Mouse (Mus musculus) liver, embryonic 15.5 days (tissue): ENCODE measurements around the gene Cd34. TPM values are rescaled to one million over a fixed set of nuclear protein-coding genes. Genes with fewer than 3 reads are reported as not detected.

Source experiments
- ATAC-seq: fragments of 200-750 bp; cut with Nextera tagmentation; 2 replicates; pipeline ENCODE4 v1.8.0; 2017; ENCODE audit warnings: moderate number of reproducible peaks, mild to moderate bottlenecking, moderate library complexity; ENCODE audit not compliant: insufficient read depth
- H3K27ac ChIP-seq: fragments of 300-500 bp; sonication (generic); replicated peaks from 2 replicates; pipeline ENCODE4 v1.5.1; 2015; ENCODE audit warnings: mild to moderate bottlenecking, inconsistent platforms
- H3K27me3 ChIP-seq: fragments of 300-500 bp; sonication (generic); 2 replicates; pipeline ENCODE4 v1.6.1; 2015; ENCODE audit warnings: mild to moderate bottlenecking, inconsistent platforms
- H3K36me3 ChIP-seq: fragments of 300-500 bp; sonication (generic); replicated peaks from 2 replicates; pipeline ENCODE4 v1.6.1; 2015; ENCODE audit warnings: moderate library complexity, mild to moderate bottlenecking, inconsistent platforms
- H3K4me1 ChIP-seq: fragments of 300-500 bp; sonication (generic); replicated peaks from 2 replicates; pipeline ENCODE4 v1.6.1; 2015; ENCODE audit warnings: inconsistent platforms
- H3K4me2 ChIP-seq: fragments of 300-500 bp; sonication (generic); 2 replicates; pipeline ENCODE4 v1.6.1; 2015; ENCODE audit warnings: moderate library complexity, mild to moderate bottlenecking, inconsistent platforms
- H3K4me3 ChIP-seq: fragments of 300-500 bp; sonication (generic); replicated peaks from 2 replicates; pipeline ENCODE4 v1.5.1; 2015; ENCODE audit warnings: mild to moderate bottlenecking, inconsistent platforms
- H3K9ac ChIP-seq: fragments of 300-500 bp; sonication (generic); 2 replicates; pipeline ENCODE4 v1.6.1; 2015; ENCODE audit warnings: moderate library complexity, mild to moderate bottlenecking, inconsistent platforms
- H3K9me3 ChIP-seq: fragments of 300-500 bp; sonication (generic); replicated peaks from 2 replicates; pipeline ENCODE4 v1.6.1; 2016; ENCODE audit warnings: inconsistent platforms
- WGBS: fragments of 180-500 bp; shearing (Covaris S2); methylation state at CpG from one replicate; pipeline ENCODE4 v1.1.7; 2015; ENCODE audit warnings: mixed read lengths; ENCODE audit not compliant: insufficient replicate concordance; 5-methylcytosine and 5-hydroxymethylcytosine counted together
- polyA plus RNA-seq: library from polyadenylated mRNA; unstranded; fragments of >200 nt; fragmentation: Nextera tagmentation; extraction: Ambion mirVana; gene quantifications from 2 replicates; pipeline ENCODE4 v1.2.1, GENCODE M21; 2015

Cd34 gene
- 9.3 and 10.4 TPM in 2 replicates for polyA plus RNA-seq

GRCm38 (mm10) chr1:194938715-194939114, at the start of gene Cd34:
Cd34 (plus strand) TSS chr1:194938819.
- Histone ChIP-seq H3K27ac (no peak within 1 kb of the TSS), H3K27me3 (peaks cover 22% of the 10 kb centered on the region), H3K9ac (no peak within 1 kb of the TSS), H3K9me3 (no peaks in the 10 kb centered on the region), H3K36me3 (no peaks in the 10 kb centered on the region), H3K4me1 (no peaks in the 10 kb centered on the region; the same call in 1 of the 2 replicates), H3K4me2 (peak within 1 kb of the TSS; percentile 45), H3K4me3 (peak within 1 kb of the TSS; percentile 43)
- WGBS, result under 1% methylated on average over 26 of the region's 26 CpGs
- peak; percentile 48 for ATAC-seq

- no peak overlapping the region for H3K4me2 ChIP-seq
- no peaks in the 10 kb centered on the region for H3K27me3 ChIP-seq
- ATAC-seq, result no peak
- H3K36me3 ChIP-seq, result no peaks in the 10 kb centered on the region
- no peak overlapping the region for H3K27ac ChIP-seq
- no peak overlapping the region for H3K4me3 ChIP-seq
- WGBS, result 14% methylated on average over 1 of the region's 1 CpGs
- H3K4me1 ChIP-seq, result no peaks in the 10 kb centered on the region
- H3K9me3 ChIP-seq, result no peaks in the 10 kb centered on the region
- no peak overlapping the region for H3K9ac ChIP-seq
Measured at GRCm38 (mm10) chr1:194894513-194894912, 44.1 kb upstream of the Cd34 start.

- no peaks in the 10 kb centered on the region for H3K36me3 ChIP-seq
- no peak overlapping the region for H3K4me2 ChIP-seq
- H3K27ac ChIP-seq, result no peak overlapping the region
- no peaks in the 10 kb centered on the region for H3K27me3 ChIP-seq
- no peaks in the 10 kb centered on the region for H3K9me3 ChIP-seq
- WGBS, result 62% methylated on average over 3 of the region's 3 CpGs
- H3K4me3 ChIP-seq, result no peak overlapping the region
- no peak overlapping the region for H3K9ac ChIP-seq
- no peak for ATAC-seq
- no peaks in the 10 kb centered on the region for H3K4me1 ChIP-seq
Measured at GRCm38 (mm10) chr1:194895287-194895686, 43.3 kb upstream of the Cd34 start.

GRCm38 (mm10) chr1:194901075-194901474, 37.5 kb upstream of the Cd34 start:
- Histone ChIP-seq H3K36me3 (no peaks in the 10 kb centered on the region), H3K4me3 (no peak overlapping the region), H3K4me2 (no peak overlapping the region), H3K4me1 (no peaks in the 10 kb centered on the region), H3K9ac (no peak overlapping the region), H3K9me3 (no peaks in the 10 kb centered on the region), H3K27me3 (no peaks in the 10 kb centered on the region), H3K27ac (no peak overlapping the region)
- ATAC-seq, result no peak

GRCm38 (mm10) chr1:194901826-194902225, 36.8 kb upstream of the Cd34 start:
- H3K4me2 ChIP-seq, result no peak overlapping the region
- ATAC-seq, result no peak
- no peak overlapping the region for H3K9ac ChIP-seq
- H3K27me3 ChIP-seq, result no peaks in the 10 kb centered on the region
- H3K27ac ChIP-seq, result no peak overlapping the region
- H3K4me1 ChIP-seq, result no peaks in the 10 kb centered on the region
- H3K9me3 ChIP-seq, result no peaks in the 10 kb centered on the region
- H3K36me3 ChIP-seq, result no peaks in the 10 kb centered on the region
- no peak overlapping the region for H3K4me3 ChIP-seq
- 25% methylated on average over 1 of the region's 1 CpGs for WGBS

- no peak overlapping the region for H3K27ac ChIP-seq
- H3K9ac ChIP-seq, result no peak overlapping the region
- ATAC-seq, result no peak
- H3K36me3 ChIP-seq, result no peaks in the 10 kb centered on the region
- H3K4me1 ChIP-seq, result no peaks in the 10 kb centered on the region
- no peak overlapping the region for H3K4me2 ChIP-seq
- no peaks in the 10 kb centered on the region for H3K27me3 ChIP-seq
- no peaks in the 10 kb centered on the region for H3K9me3 ChIP-seq
- no peak overlapping the region for H3K4me3 ChIP-seq
Measured at GRCm38 (mm10) chr1:194908956-194909355, 29.7 kb upstream of the Cd34 start.

- H3K9me3 ChIP-seq, result no peaks in the 10 kb centered on the region
- H3K27ac ChIP-seq, result no peak overlapping the region
- H3K4me3 ChIP-seq, result no peak overlapping the region
- no peaks in the 10 kb centered on the region for H3K36me3 ChIP-seq
- H3K4me1 ChIP-seq, result no peaks in the 10 kb centered on the region
- no peak overlapping the region for H3K9ac ChIP-seq
- WGBS, result 15% methylated on average over 1 of the region's 1 CpGs
- H3K27me3 ChIP-seq, result no peaks in the 10 kb centered on the region
- no peak overlapping the region for H3K4me2 ChIP-seq
- ATAC-seq, result no peak
Measured at GRCm38 (mm10) chr1:194925753-194926350, 12.8 kb upstream of the Cd34 start.

- no peaks in the 10 kb centered on the region for H3K27me3 ChIP-seq
- no peak overlapping the region for H3K4me3 ChIP-seq
- H3K9me3 ChIP-seq, result no peaks in the 10 kb centered on the region
- ATAC-seq, result peak; percentile 53
- no peak overlapping the region for H3K27ac ChIP-seq
- H3K36me3 ChIP-seq, result no peaks in the 10 kb centered on the region
- no peak overlapping the region for H3K4me2 ChIP-seq
- no peak overlapping the region for H3K9ac ChIP-seq
- H3K4me1 ChIP-seq, result no peaks in the 10 kb centered on the region
- 13% methylated on average over 3 of the region's 3 CpGs for WGBS
Measured at GRCm38 (mm10) chr1:194927887-194928286, 10.7 kb upstream of the Cd34 start.

- Histone ChIP-seq H3K4me1 (no peaks in the 10 kb centered on the region), H3K27me3 (no peaks in the 10 kb centered on the region), H3K4me2 (no peak overlapping the region), H3K27ac (no peak overlapping the region), H3K9ac (no peak overlapping the region), H3K4me3 (no peak overlapping the region), H3K36me3 (no peaks in the 10 kb centered on the region), H3K9me3 (no peaks in the 10 kb centered on the region)
- ATAC-seq, result no peak
- WGBS, result 38% methylated on average over 2 of the region's 2 CpGs
Measured at GRCm38 (mm10) chr1:194929275-194929971, 9.2 kb upstream of the Cd34 start.

- WGBS, result 60% methylated on average over 1 of the region's 1 CpGs
Measured at GRCm38 (mm10) chr1:194929972-194930355, 8.7 kb upstream of the Cd34 start.

GRCm38 (mm10) chr1:194930706-194931105, 7.9 kb upstream of the Cd34 start:
- ATAC-seq, result no peak
- Histone ChIP-seq H3K4me3 (no peak overlapping the region), H3K4me2 (no peak overlapping the region), H3K27me3 (no peaks in the 10 kb centered on the region), H3K36me3 (no peaks in the 10 kb centered on the region), H3K9me3 (no peaks in the 10 kb centered on the region), H3K9ac (no peak overlapping the region), H3K27ac (no peak overlapping the region), H3K4me1 (no peaks in the 10 kb centered on the region; the same call in 1 of the 2 replicates)

More at GRCm38 (mm10) chr1:194929972-194930355, 8.7 kb upstream of the Cd34 start:
- H3K4me3 ChIP-seq, result no peak overlapping the region
- no peak overlapping the region for H3K9ac ChIP-seq
- H3K27me3 ChIP-seq, result no peaks in the 10 kb centered on the region
- no peak for ATAC-seq
- no peak overlapping the region for H3K4me2 ChIP-seq
- no peak overlapping the region for H3K27ac ChIP-seq
- no peaks in the 10 kb centered on the region for H3K36me3 ChIP-seq
- no peaks in the 10 kb centered on the region for H3K9me3 ChIP-seq
- no peaks in the 10 kb centered on the region for H3K4me1 ChIP-seq

- Histone ChIP-seq H3K4me1 (no peaks in the 10 kb centered on the region; the same call in 1 of the 2 replicates), H3K9ac (no peak overlapping the region), H3K4me3 (no peak overlapping the region), H3K4me2 (no peak overlapping the region), H3K27me3 (peaks cover 22% of the 10 kb centered on the region), H3K27ac (no peak overlapping the region), H3K36me3 (no peaks in the 10 kb centered on the region), H3K9me3 (no peaks in the 10 kb centered on the region)
- no peak for ATAC-seq
- WGBS, result 0% methylated on average over 1 of the region's 1 CpGs
Measured at GRCm38 (mm10) chr1:194935351-194935750, 3.3 kb upstream of the Cd34 start.
